ENCODE assay signal across 25 mouse cellular contexts in the genomic region with DNA sequence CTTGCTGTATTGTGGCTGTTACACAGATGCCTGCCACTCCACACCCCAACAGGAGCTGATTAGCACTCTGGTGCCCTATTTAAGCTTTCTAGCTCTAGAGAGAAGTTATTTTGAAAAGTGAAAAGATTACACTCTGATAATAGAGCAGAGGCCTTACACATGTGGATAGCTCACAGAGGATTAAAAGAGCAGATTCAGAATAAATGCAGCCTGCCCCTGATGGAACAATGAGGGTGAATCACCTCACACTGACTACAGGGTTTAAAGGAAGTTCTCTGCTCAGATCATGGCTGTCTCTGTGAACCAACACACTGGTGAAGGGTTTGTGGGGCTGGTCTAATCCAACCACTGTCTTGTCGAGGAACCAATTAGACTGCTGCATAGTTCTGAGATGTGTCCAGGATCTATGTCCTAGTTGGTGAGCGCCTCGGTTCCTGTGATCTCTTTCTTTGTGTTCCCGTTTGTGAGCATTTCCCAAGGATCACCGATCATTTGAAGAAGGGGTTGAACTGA. TPM values are rescaled to one million over a fixed set of nuclear protein-coding genes. Genes with fewer than 3 reads are reported as not detected.
"Had no signal": no experiment of that assay in that cellular context is flagged by ENCODE, and none has a peak within 500 bp of the region (broad histone marks: within the 10 kb centered on the region; RNA-seq: fewer than 3 reads in every experiment).

No protein-coding gene starts in this region.

- ATAC-seq: liver, postnatal 0 days had no signal

- H3K27ac ChIP-seq: kidney, postnatal 0 days; limb, embryonic 12.5 days; liver, embryonic 13.5 days; lung, embryonic 15.5 days; macrophage; neural tube, embryonic 12.5 days; stomach, embryonic 15.5 days had no signal

- H3K36me3 ChIP-seq: limb, embryonic 12.5 days; liver, embryonic 13.5 days; lung, embryonic 15.5 days; neural tube, embryonic 12.5 days; stomach, embryonic 15.5 days had no signal

- H3K9ac ChIP-seq: limb, embryonic 12.5 days; liver, embryonic 13.5 days; liver, postnatal 0 days; lung, embryonic 15.5 days; neural tube, embryonic 12.5 days; stomach, embryonic 15.5 days had no signal

- H3K4me2 ChIP-seq: limb, embryonic 12.5 days; liver, embryonic 13.5 days; lung, embryonic 15.5 days; midbrain, embryonic 11.5 days; neural tube, embryonic 12.5 days; stomach, embryonic 15.5 days had no signal

- H3K4me3 ChIP-seq: limb, embryonic 12.5 days; liver, embryonic 13.5 days; lung, embryonic 15.5 days; megakaryocyte, embryonic 14.5 days; neural tube, embryonic 12.5 days; stomach, embryonic 15.5 days had no signal

- DNase-seq: kidney, adult 9 months; kidney, postnatal 36 days; layer of hippocampus, adult 9-11 months; liver; liver, embryonic 13.5 days; liver, postnatal 0 days; lung, postnatal 14 days; retina, postnatal 1 day; right cerebral cortex, postnatal 14 days; thymus, adult 2 months; thymus, postnatal 25 days had no signal

- H3K27me3 ChIP-seq: limb, embryonic 12.5 days; liver, embryonic 13.5 days; lung, embryonic 15.5 days; megakaryocyte, embryonic 14.5 days; neural tube, embryonic 12.5 days; stomach, embryonic 15.5 days had no signal

- H3K9me3 ChIP-seq: limb, embryonic 12.5 days; liver, embryonic 13.5 days; lung, embryonic 15.5 days; megakaryocyte, embryonic 14.5 days; neural tube, embryonic 12.5 days; stomach, embryonic 15.5 days had no signal

- H3K4me1 ChIP-seq: limb, embryonic 12.5 days; liver, embryonic 13.5 days; lung, embryonic 15.5 days; megakaryocyte, embryonic 14.5 days; neural tube, embryonic 12.5 days; stomach, embryonic 15.5 days had no signal

RNA-seq across cellular contexts. Expression of a gene that starts 32.2 kb away (rescaled TPM):
- total RNA-seq: layer of hippocampus, adult 18-20 months; left cerebral cortex, postnatal 36 days; monocyte, adult 5-6 weeks; neutrophil, adult 5-6 weeks had no signal
- polyA plus RNA-seq: kidney, postnatal 0 days; limb, embryonic 12.5 days; liver, embryonic 13.5 days; liver, postnatal 0 days; lung, embryonic 15.5 days; macrophage; neural tube, embryonic 12.5 days; spleen, adult 2 months; stomach, embryonic 15.5 days; urinary bladder, adult 2 months had no signal
